Mouse (Mus musculus): ENCODE measurements around the gene Kmt2b.

DNA sequence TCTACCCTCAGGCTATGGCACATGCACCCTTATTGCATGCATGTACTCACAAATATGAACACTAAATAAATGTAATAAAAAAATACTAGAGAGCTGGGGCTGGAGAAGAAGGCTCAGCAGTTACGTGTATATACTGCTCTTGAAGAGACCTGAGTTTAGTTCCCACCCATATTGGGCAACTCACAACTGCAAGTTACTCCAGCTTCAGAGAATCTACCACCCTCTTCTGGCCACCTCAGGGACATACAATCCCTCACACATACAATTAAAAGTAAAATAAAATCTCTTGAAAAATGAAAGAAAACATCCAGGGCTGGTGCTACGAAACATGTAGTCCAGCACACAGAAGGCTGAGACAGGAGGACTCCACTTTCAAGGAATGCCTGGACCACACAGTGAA is 25.9 kb upstream of the Kmt2b start:
- peak; percentile 65 for TF ChIP-seq CTCF (IDR thresholded peaks at IDR 0.05; ENCODE audit: low read depth)
- no peak for TF ChIP-seq EP300 (optimal IDR thresholded peaks at IDR 0.05)
